Mouse (Mus musculus): ENCODE measurements at regions not wholly inside any gene's neighbourhood (a gene's known extent, or its start where the extent isn't known, plus 50 kb on each side); places are given as distances from the start of the nearest gene placed in this dataset.

DNA sequence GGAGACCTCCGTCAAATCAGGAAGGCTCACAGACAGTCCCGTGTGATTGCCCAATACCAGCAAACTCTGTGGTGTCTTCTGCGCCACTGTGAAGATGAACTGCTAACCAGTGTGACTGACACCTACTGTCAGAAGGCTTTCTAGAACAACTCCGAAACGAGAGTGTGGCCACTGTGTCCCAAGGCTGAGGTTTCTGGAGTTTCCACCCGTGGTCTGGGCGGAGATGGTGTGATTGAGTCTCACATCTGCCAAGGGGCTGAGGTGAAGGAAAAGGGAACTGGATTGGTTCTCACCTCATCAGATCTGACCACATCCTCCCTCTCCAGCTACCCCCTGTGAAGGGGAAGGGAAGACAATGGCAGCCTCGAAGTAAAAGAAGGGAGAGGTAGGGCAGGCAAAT, 79.6 kb upstream of the 4930412O13Rik start:
- Histone ChIP-seq H3K9ac (replicated peaks; ENCODE audit: low read length) (no peak overlapping the region), H3K27me3 (ENCODE audit: control insufficient read depth, insufficient read depth, low read length) (no peaks in the 10 kb centered on the region), H3K4me1 (ENCODE audit: control insufficient read depth, insufficient read depth, low read length) (no peaks in the 10 kb centered on the region), H3K4me2 (ENCODE audit: low read depth, low read length) (no peak overlapping the region), H3K27ac (replicated peaks; ENCODE audit: low read depth, low read length) (no peak overlapping the region), H3K9me3 (replicated peaks; ENCODE audit: control insufficient read depth, low read length) (no peaks in the 10 kb centered on the region), H3K36me3 (replicated peaks; ENCODE audit: control insufficient read depth, insufficient read depth, low read depth, low read length) (no peaks in the 10 kb centered on the region), H3K4me3 (ENCODE audit: low read depth, low read length) (no peak overlapping the region)
- DNase-seq (ENCODE audit: low spot score) (no peak), ATAC-seq (replicated peaks; ENCODE audit: insufficient number of reproducible peaks, low FRiP score, low TSS enrichment, low read depth) (no peak)
- WGBS, result 81% methylated on average over 8 of the region's 8 CpGs

DNA sequence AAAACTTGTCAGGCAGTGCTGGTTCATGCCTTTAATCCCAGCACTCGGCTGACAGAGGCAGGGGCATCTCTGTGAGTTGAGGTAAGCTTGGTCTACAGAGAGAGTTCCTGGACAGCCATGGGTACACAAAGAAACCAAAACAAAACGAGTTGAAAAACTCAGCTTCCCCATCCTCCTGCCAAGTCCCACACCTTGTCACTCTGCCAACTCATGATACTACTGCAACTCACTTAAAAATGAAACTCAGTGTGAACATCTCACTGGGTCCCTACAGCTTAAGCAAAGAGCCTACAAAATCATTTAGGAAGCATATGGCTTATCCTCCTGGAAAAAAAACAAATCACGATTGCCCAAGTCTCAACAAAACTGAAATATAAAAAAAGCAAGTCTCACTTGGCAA, 76.7 kb upstream of the 4930412O13Rik start:
- 66% methylated on average over 3 of the region's 3 CpGs for WGBS
- no peak for ATAC-seq (replicated peaks; ENCODE audit: insufficient number of reproducible peaks, low FRiP score, low TSS enrichment, low read depth)

DNA sequence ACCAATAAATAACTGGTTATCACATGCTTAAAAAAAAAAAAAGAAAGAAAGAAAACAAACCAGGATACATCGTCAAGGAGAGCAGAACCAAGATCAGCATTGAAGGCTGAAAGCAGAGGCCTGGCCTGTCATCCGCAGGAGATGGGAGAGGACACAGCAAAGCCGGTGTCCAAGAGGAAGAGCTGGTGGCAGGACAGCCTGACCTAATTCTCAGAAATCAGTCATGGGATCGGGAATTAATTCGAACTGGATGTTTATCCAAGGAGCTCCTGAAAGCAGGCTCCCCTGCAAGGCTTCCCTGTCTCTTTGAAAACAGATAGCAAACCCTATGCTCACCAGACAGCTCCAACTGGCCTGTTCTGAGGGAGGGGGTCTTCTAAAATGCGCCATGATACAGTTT, 75.5 kb upstream of the 4930412O13Rik start:
- no peak overlapping the region for H3K4me3 ChIP-seq (ENCODE audit: low read depth, low read length)
- H3K36me3 ChIP-seq (replicated peaks; ENCODE audit: control insufficient read depth, insufficient read depth, low read depth, low read length), result no peaks in the 10 kb centered on the region
- ATAC-seq (replicated peaks; ENCODE audit: insufficient number of reproducible peaks, low FRiP score, low TSS enrichment, low read depth) (no peak), DNase-seq (ENCODE audit: low spot score) (no peak)
- H3K9me3 ChIP-seq (replicated peaks; ENCODE audit: control insufficient read depth, low read length), result no peaks in the 10 kb centered on the region
- no peak overlapping the region for H3K27ac ChIP-seq (replicated peaks; ENCODE audit: low read depth, low read length)
- no peak overlapping the region for H3K4me2 ChIP-seq (ENCODE audit: low read depth, low read length)
- H3K27me3 ChIP-seq (ENCODE audit: control insufficient read depth, insufficient read depth, low read length), result no peaks in the 10 kb centered on the region
- H3K4me1 ChIP-seq (ENCODE audit: control insufficient read depth, insufficient read depth, low read length), result no peaks in the 10 kb centered on the region
- 86% methylated on average over 6 of the region's 6 CpGs for WGBS
- no peak overlapping the region for H3K9ac ChIP-seq (replicated peaks; ENCODE audit: low read length)

More for the DNA sequence above, 76.7 kb upstream of the 4930412O13Rik start:
- no peaks in the 10 kb centered on the region for H3K36me3 ChIP-seq (replicated peaks; ENCODE audit: control insufficient read depth, insufficient read depth, low read depth, low read length)
- no peaks in the 10 kb centered on the region for H3K9me3 ChIP-seq (replicated peaks; ENCODE audit: control insufficient read depth, low read length)
- no peak overlapping the region for H3K4me3 ChIP-seq (ENCODE audit: low read depth, low read length)
- H3K27me3 ChIP-seq (ENCODE audit: control insufficient read depth, insufficient read depth, low read length), result no peaks in the 10 kb centered on the region
- no peaks in the 10 kb centered on the region for H3K4me1 ChIP-seq (ENCODE audit: control insufficient read depth, insufficient read depth, low read length)
- no peak overlapping the region for H3K27ac ChIP-seq (replicated peaks; ENCODE audit: low read depth, low read length)
- H3K4me2 ChIP-seq (ENCODE audit: low read depth, low read length), result no peak overlapping the region
- no peak for DNase-seq (ENCODE audit: low spot score)
- no peak overlapping the region for H3K9ac ChIP-seq (replicated peaks; ENCODE audit: low read length)

Data from embryonic facial prominence, embryonic 11.5 days (tissue).